Mouse (Mus musculus): ENCODE measurements around the gene Hist1h1d.
"Not testable (repeated sequence)": the region's sequence is repeated elsewhere in the genome, so short reads cannot be mapped to it uniquely, and the experiment has no call there.

Hist1h1d gene

DNA sequence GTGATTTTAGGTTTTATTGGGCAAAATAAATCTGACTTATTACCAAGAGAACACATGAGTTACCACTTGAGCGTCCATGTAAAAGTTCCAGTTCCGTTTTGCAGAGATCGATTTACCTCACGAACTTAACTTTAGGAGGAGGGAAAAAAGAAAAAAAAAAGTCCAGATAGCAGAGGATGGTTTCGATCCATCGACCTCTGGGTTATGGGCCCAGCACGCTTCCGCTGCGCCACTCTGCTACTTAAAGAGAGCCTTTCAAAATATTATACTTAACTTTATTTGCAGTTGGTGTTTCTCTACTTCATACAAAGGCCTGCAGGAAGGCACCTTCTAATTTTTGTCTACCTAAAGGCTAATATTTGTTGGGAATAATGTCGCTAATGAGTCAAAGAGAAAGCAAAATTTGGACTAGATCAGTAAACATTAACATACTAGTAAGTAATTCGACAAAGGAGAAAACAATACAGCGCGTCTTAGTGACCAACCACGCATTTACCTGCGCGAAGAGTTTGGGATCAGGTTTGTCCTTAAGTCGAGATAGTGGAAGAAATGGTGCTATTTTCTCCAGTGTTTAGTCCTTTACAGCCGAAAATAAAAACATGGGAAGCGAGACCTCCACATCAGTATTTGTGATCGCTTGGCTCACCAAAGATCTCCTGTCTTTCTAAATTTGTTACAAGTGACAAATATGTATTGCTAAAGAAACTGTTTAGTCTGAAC, 22.7 kb upstream of the Hist1h1d start:
- DNase-seq (ENCODE audit: low spot score) = peak; percentile 63

GRCm38 (mm10) chr13:23530901-23531875, 21.9 kb upstream of the Hist1h1d start, which contains the start of gene Hist1h4h:
Gene Hist1h4h, plus strand, starts transcription at chr13:23531050.
- DNase-seq (ENCODE audit: low spot score) = peak; percentile 95

DNA sequence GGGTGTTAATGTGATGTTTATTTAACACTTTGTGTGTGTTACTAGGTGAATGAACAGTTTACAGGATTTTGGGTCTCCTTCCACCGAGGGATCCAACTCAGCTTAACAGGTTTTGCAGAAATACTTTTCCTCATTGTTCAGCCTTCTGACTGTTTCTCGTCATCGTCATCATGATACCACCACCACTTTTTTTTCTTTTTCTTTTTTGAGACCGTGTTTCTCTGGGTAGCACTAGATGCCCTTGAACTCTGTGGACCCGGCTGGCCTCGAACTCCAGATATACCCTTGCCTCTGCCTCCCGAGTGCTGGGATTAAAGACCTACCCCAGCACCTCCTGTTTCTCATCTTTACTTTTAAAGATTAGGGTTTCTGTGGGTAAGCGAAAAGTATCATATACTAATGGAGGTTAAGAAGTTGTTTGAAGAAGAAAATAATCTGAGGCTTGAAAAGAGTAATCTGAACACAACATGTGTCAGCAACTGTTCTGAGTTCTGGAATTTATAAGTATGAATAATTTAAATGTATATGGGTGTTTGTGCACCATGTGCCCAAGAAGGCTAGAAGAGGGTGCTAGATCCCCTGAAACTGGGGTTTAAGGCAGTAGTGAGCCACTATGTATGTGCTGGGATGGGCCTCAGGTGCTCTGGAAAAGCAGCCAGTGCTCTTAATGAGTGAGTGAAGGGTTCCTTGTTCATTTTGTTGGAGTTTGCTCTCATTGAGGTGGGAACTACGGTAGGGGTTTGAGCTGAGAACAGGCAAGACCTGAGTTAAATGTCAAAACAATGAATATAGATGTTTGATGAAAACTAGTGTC, 20.6 kb upstream of the Hist1h1d start:
- DNase-seq (ENCODE audit: low spot score) = no peak

GRCm38 (mm10) chr13:23533560-23534367, 19.3 kb upstream of the Hist1h1d start, which contains the start of gene Hist1h2af:
Gene Hist1h2af, plus strand, starts transcription at chr13:23533906.
- DNase-seq (ENCODE audit: low spot score) = not testable (repeated sequence)

DNA sequence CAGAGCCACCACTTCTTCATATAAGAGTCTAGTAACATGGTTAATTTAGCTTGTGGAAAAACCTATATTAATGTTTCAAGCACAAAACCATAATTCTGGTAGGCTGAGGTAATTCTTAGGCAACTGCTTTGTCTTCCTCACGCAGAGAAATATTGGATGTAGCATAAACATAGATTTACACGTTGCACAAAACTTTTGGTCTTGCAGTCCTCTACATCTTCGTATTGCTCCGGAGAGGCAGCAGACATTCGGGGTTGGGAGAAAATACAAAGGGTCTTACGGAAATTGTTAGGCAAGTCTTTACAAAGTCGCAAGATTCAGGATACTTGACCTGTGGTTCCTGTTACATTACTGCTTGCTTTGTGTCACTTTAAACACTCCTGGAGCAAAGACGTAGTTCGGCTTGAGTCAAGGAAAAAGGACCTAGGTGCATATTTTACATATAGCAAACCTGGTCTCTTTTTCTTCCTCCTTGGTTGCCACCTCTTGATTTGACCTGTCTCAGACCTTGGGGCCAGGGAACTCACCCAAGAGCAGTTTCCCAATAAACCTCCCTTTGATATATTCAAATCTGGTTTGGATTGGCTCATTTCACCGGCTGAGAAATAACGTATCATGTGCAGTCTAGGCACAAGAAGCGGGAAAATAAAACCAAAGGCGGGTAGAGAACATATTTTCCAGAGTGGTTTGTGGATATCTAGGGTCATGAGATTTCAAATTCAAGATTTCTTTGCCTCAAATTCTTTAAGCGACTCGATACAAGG, 18.5 kb upstream of the Hist1h1d start:
- no peak for DNase-seq (ENCODE audit: low spot score)

DNA sequence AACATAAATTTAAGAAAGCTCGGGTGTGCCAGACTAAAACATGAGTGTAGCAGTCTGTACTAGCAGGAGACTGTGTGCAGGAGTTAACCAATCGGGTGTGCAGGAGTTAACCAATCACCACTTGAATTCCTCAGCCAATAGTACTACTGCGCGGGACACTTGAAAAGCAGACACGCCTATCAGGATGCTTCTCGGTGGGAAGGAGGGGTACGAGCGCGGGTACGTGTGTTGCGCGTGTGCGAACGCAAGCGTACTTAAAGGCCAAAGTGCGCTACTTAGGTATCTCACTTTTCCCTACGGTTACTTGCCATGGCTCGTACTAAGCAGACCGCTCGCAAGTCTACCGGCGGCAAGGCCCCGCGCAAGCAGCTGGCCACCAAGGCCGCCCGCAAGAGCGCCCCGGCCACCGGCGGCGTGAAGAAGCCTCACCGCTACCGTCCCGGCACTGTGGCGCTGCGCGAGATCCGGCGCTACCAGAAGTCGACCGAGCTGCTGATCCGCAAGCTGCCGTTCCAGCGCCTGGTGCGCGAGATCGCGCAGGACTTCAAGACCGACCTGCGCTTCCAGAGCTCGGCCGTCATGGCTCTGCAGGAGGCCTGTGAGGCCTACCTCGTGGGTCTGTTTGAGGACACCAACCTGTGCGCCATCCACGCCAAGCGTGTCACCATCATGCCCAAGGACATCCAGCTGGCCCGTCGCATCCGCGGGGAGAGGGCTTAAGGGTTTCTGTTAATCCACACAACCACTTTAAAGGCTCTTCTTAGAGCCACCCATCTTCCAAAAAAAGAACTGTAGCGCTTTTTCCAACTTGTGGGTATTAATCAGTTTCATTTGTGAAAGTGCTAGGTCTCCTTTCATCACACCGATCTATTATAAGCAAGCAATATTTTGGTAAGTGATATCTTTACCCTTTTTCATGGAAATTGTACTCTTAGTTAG, 17.7 kb upstream of the Hist1h1d start, which contains the start of gene Hist1h3g:
Gene Hist1h3g, plus strand, starts transcription at position 286 of the 939 bp plus-strand sequence.
- peak; percentile 89 for DNase-seq (ENCODE audit: low spot score)

- no peak for DNase-seq (ENCODE audit: low spot score)
Observed at GRCm38 (mm10) chr13:23536076-23536822, 16.8 kb upstream of the Hist1h1d start.

GRCm38 (mm10) chr13:23537006-23537710, 15.9 kb upstream of the Hist1h1d start:
- DNase-seq (ENCODE audit: low spot score) = no peak

DNA sequence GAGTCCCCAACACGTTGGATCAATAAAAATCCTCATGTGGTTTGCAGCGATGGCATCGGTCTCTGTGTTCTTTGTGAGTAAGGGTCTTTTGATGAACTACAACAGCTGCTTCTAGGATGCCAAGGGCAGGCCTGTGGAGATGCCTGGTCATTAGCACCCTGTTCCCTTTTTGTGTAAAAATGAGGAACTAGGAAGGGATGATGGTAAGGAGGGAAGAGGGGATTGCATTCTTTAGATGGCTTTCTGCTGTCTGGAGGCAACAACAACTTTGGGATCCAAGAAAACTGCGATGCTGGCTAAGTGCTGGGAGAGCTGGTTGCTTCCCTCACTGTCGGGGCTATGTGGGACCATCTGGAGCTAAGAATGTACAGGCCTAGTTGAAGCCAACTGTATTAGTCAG, 14.8 kb upstream of the Hist1h1d start:
- no peak for DNase-seq (ENCODE audit: low spot score)

DNA sequence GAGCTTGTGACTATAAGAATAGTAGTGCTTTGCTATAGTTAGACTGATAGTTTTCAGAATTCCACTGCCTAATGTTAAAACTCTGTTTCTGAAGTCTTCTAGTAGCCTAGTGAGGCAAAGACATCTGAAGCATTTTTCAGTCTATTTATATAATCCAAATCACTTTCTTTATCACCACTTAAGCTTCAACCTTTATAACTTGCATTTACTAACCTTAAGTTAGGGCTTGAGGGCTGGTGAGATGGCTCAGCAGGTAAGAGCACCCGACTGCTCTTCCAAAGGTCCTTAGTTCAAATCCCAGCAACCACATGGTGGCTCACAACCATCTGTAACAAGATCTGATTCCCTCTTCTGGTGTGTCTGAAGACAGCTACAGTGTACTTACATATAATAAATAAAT, 13.2 kb upstream of the Hist1h1d start:
- DNase-seq (ENCODE audit: low spot score) = not testable (repeated sequence)

- DNase-seq (ENCODE audit: low spot score) = no peak
Observed at GRCm38 (mm10) chr13:23541497-23541896, 11.6 kb upstream of the Hist1h1d start.

- not testable (repeated sequence) for DNase-seq (ENCODE audit: low spot score)
Observed at GRCm38 (mm10) chr13:23542225-23542980, 10.7 kb upstream of the Hist1h1d start.

GRCm38 (mm10) chr13:23542999-23543607, 10.0 kb upstream of the Hist1h1d start, which contains the start of gene Hist1h2bh:
Gene Hist1h2bh, minus strand, starts transcription at chr13:23543392.
- DNase-seq (ENCODE audit: low spot score) = peak; percentile 49

DNA sequence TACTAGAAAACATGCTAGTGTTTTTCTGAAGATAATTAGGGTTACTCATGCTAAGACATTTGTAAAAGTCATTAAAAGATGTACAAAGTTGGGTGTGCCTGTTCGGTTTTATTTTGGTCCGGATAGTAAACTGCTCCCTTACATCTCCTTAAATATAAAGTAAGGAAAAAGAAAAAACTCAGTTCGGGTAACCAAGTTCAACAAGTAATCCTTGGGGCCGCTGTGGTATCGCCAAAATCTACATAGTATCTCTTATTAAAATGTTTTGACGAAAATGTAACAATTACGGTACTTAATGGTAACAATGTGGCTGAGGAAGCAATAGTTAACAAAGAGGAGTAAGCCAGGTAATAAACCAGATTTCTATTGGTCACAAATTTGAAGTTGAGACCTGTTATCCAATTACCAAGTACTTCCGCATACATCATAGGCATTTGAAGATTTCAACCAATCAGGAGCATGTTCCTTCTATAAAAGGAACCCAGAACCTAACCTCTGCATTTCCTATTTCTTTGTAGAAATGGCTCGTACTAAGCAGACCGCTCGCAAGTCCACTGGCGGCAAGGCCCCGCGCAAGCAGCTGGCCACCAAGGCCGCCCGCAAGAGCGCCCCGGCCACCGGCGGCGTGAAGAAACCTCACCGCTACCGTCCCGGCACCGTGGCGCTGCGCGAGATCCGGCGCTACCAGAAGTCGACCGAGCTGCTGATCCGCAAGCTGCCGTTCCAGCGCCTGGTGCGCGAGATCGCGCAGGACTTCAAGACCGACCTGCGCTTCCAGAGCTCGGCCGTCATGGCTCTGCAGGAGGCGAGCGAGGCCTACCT, 8.9 kb upstream of the Hist1h1d start, which contains the start of gene Hist1h3f:
Gene Hist1h3f, plus strand, starts transcription at position 88 of the 822 bp plus-strand sequence.
- peak; percentile 63 for DNase-seq (ENCODE audit: low spot score)

DNA sequence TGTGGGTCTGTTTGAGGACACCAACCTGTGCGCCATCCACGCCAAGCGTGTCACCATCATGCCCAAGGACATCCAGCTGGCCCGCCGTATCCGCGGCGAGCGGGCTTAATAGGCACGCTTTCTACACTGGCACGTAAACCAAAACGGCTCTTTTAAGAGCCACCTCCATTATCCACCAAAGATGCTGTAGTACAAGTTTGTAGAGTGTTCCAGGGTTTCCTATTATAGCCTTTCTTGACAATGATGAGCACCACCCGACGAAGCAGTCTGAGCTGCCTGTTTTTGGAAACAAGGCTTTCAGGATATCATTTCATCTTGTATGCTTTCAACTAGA, 8.3 kb upstream of the Hist1h1d start:
- DNase-seq (ENCODE audit: low spot score) = not testable (repeated sequence)

All from testis, postnatal 10 days (tissue).